Mouse (Mus musculus) E14TG2a.4 (cell line): Measurements from ENCODE around the gene Pde1b.

Experiments used
- H3K27me3 ChIP-seq: 2 replicates; pipeline ENCODE4 v1.6.1; 2014; ENCODE audit warnings: low read length, control low read depth; ENCODE audit not compliant: insufficient read depth
- H3K36me3 ChIP-seq: 2 replicates; pipeline ENCODE4 v1.6.1; 2014; ENCODE audit warnings: low read length, control low read depth; ENCODE audit not compliant: insufficient read depth
- H3K4me1 ChIP-seq: replicated peaks from 2 replicates; pipeline ENCODE4 v1.6.1; 2014; ENCODE audit warnings: low read depth, low read length, control low read depth
- H3K4me3 ChIP-seq: replicated peaks from 2 replicates; pipeline ENCODE4 v1.5.1; 2014; ENCODE audit warnings: mild to moderate bottlenecking, low read length
- H3K9me3 ChIP-seq: 2 replicates; pipeline ENCODE4 v1.6.1; 2014; ENCODE audit warnings: low read length, control low read depth
- CTCF ChIP-seq: conservative IDR thresholded peaks from 2 replicates; pipeline ENCODE4 v1.5.1; 2014; ENCODE audit warnings: low read length
- NANOG ChIP-seq: IDR thresholded peaks from 2 replicates; pipeline ENCODE4 v1.6.1; 2014; ENCODE audit warnings: borderline replicate concordance, low read length, mixed read lengths
- POU5F1 ChIP-seq: IDR thresholded peaks from 2 replicates; pipeline ENCODE4 v1.6.1; 2014; ENCODE audit warnings: low read length, borderline replicate concordance

The Pde1b gene

DNA sequence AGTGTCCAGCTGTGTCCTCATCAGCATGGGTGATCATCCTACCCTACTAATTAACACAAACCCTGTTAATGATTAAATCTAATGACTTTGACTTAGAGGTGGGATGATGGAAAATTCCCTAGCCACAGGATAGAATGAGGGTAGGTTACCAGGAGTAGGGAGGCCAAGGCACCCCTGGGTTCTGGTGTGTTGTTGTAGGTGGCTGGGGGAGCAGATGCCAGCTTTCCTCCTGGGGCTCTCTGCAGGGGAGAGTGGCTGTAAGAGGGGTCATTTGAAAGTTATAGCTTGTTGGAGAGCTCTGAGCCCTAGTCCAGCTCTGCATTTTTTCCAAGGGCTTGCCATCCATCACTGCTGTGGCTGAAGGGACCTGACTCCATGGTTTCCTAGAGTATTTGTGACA lies 39.7 kb downstream of the Pde1b start:
- TF ChIP-seq NANOG (no peak), POU5F1 (no peak)
- H3K4me1 ChIP-seq = peaks cover 16% of the 10 kb centered on the region
- no peaks in the 10 kb centered on the region for H3K9me3 ChIP-seq
- peaks cover 31% of the 10 kb centered on the region; the same call in 1 of the 2 replicates for H3K27me3 ChIP-seq
- no peaks in the 10 kb centered on the region for H3K36me3 ChIP-seq
- H3K4me3 ChIP-seq = no peak overlapping the region

- H3K4me3 ChIP-seq = no peak overlapping the region
- H3K36me3 ChIP-seq = no peaks in the 10 kb centered on the region
- H3K9me3 ChIP-seq = peaks cover 5% of the 10 kb centered on the region; the same call in 1 of the 2 replicates
- peaks cover 4% of the 10 kb centered on the region; the same call in 1 of the 2 replicates for H3K27me3 ChIP-seq
- TF ChIP-seq CTCF (peak; percentile 68), NANOG (no peak)
- no peaks in the 10 kb centered on the region for H3K4me1 ChIP-seq
These were observed 45.1 kb downstream of the Pde1b start for GRCm38 (mm10) chr15:103547983-103548382.

GRCm38 (mm10) chr15:103549475-103549874 lies 46.6 kb downstream of the Pde1b start:
- no peak for TF ChIP-seq NANOG
- no peak for TF ChIP-seq POU5F1
- no peak for TF ChIP-seq CTCF
- 0 out of 2 replicates have a peak, but pooled peaks cover 4% of the 10 kb centered on the region for H3K27me3 ChIP-seq
- peaks cover 9% of the 10 kb centered on the region; the same call in 1 of the 2 replicates for H3K9me3 ChIP-seq
- H3K36me3 ChIP-seq = no peaks in the 10 kb centered on the region
- no peak overlapping the region for H3K4me3 ChIP-seq
- no peaks in the 10 kb centered on the region for H3K4me1 ChIP-seq

GRCm38 (mm10) chr15:103551053-103551452 lies 48.2 kb downstream of the Pde1b start:
- no peak for TF ChIP-seq CTCF
- no peak for TF ChIP-seq NANOG
- no peak for TF ChIP-seq POU5F1

DNA sequence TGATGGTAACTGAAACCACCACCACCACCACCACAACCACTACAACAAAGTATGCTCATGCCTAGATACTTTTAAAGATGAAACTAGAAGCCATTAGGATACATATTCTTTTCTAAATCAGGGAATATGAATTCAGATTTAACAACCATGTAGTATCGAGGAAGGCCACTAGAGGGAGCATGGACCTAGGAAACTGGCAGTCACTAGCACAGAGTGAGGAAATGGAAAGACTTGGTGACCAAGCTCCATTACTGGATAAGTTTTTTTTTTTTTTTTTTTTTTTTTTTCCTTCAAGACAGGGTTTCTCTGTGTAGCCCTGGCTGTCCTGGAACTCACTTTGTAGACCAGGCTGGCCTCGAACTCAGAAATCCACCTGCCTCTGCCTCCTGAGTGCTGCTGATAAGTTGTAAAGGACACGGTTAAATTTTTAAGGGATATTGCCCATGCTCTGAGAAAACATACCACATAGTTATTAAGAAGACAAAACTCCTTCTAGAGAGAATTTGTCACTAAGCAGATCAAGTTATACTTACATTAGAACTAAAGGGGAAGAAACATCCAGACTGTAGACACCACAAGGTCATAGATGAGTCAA lies 49.4 kb downstream of the Pde1b start:
- Histone ChIP-seq H3K27me3 (no peaks in the 10 kb centered on the region), H3K9me3 (peaks cover 9% of the 10 kb centered on the region; the same call in 1 of the 2 replicates), H3K4me3 (no peak overlapping the region), H3K4me1 (no peaks in the 10 kb centered on the region), H3K36me3 (no peaks in the 10 kb centered on the region)
- TF ChIP-seq CTCF (peak; percentile 68), POU5F1 (no peak)

More at GRCm38 (mm10) chr15:103551053-103551452, 48.2 kb downstream of the Pde1b start:
- Histone ChIP-seq H3K4me3 (no peak overlapping the region), H3K9me3 (peaks cover 9% of the 10 kb centered on the region; the same call in 1 of the 2 replicates), H3K4me1 (no peaks in the 10 kb centered on the region), H3K27me3 (0 out of 2 replicates have a peak, but pooled peaks cover 4% of the 10 kb centered on the region), H3K36me3 (no peaks in the 10 kb centered on the region)

- no peaks in the 10 kb centered on the region for H3K27me3 ChIP-seq
- H3K9me3 ChIP-seq = no peaks in the 10 kb centered on the region
- H3K4me3 ChIP-seq = no peak within 1 kb of the TSS
- no peaks in the 10 kb centered on the region for H3K36me3 ChIP-seq
- no peak for TF ChIP-seq POU5F1
- TF ChIP-seq CTCF = no peak
- TF ChIP-seq NANOG = no peak
- H3K4me1 ChIP-seq = no peaks in the 10 kb centered on the region
These were observed 62.1 kb downstream of the Pde1b start, which contains the start of gene Glycam1 for GRCm38 (mm10) chr15:103564981-103565380. Gene Glycam1 (minus strand): TSS chr15:103565081.
